Mouse (Mus musculus) neural tube, embryonic 10.5 days (tissue): ENCODE data around the gene Sdhb.

ENCODE experiments used
- DNase-seq: peaks from one replicate; pipeline ENCODE4 v3.0.0-alpha.2; 2017; ENCODE audit warnings: low spot score; ENCODE audit errors: extremely low spot score

Sdhb gene

GRCm38 (mm10) chr4:140960781-140961466 is at the start of gene Sdhb:
Gene Sdhb, plus strand, starts transcription at chr4:140961203.
- peak; percentile 97 for DNase-seq

GRCm38 (mm10) chr4:140911416-140911815 is 49.6 kb upstream of the Sdhb start:
- DNase-seq: no peak

GRCm38 (mm10) chr4:140912271-140912833 is 48.7 kb upstream of the Sdhb start:
- DNase-seq: no peak

GRCm38 (mm10) chr4:140913565-140913964 is 47.4 kb upstream of the Sdhb start:
- DNase-seq: no peak

GRCm38 (mm10) chr4:140914731-140915131 is 46.3 kb upstream of the Sdhb start:
- no peak for DNase-seq

- no peak for DNase-seq
Measured at GRCm38 (mm10) chr4:140915235-140915634, 45.8 kb upstream of the Sdhb start.

- DNase-seq: no peak
Measured at GRCm38 (mm10) chr4:140916296-140916695, 44.7 kb upstream of the Sdhb start.

- DNase-seq: no peak
Measured at GRCm38 (mm10) chr4:140917451-140917850, 43.6 kb upstream of the Sdhb start.

GRCm38 (mm10) chr4:140919974-140920836 is 40.8 kb upstream of the Sdhb start:
- no peak for DNase-seq

- DNase-seq: no peak
Measured at GRCm38 (mm10) chr4:140922508-140922907, 38.5 kb upstream of the Sdhb start.

GRCm38 (mm10) chr4:140925648-140926047 is 35.4 kb upstream of the Sdhb start:
- DNase-seq: no peak

GRCm38 (mm10) chr4:140928349-140928748 is 32.7 kb upstream of the Sdhb start:
- no peak for DNase-seq

- DNase-seq: no peak
Measured at GRCm38 (mm10) chr4:140929745-140930144, 31.3 kb upstream of the Sdhb start.

- no peak for DNase-seq
Measured at GRCm38 (mm10) chr4:140930900-140931470, 30.0 kb upstream of the Sdhb start.

GRCm38 (mm10) chr4:140935643-140936042 is 25.4 kb upstream of the Sdhb start:
- DNase-seq: no peak

- no peak for DNase-seq
Measured at GRCm38 (mm10) chr4:140944356-140944755, 16.6 kb upstream of the Sdhb start.

GRCm38 (mm10) chr4:140944961-140945442 is 16.0 kb upstream of the Sdhb start:
- no peak for DNase-seq

GRCm38 (mm10) chr4:140945571-140945970 is 15.4 kb upstream of the Sdhb start:
- no peak for DNase-seq

- DNase-seq: no peak
Measured at GRCm38 (mm10) chr4:140946048-140946447, 15.0 kb upstream of the Sdhb start.

GRCm38 (mm10) chr4:140946580-140947205 is 14.3 kb upstream of the Sdhb start:
- DNase-seq: no peak
